In the genomic region with DNA sequence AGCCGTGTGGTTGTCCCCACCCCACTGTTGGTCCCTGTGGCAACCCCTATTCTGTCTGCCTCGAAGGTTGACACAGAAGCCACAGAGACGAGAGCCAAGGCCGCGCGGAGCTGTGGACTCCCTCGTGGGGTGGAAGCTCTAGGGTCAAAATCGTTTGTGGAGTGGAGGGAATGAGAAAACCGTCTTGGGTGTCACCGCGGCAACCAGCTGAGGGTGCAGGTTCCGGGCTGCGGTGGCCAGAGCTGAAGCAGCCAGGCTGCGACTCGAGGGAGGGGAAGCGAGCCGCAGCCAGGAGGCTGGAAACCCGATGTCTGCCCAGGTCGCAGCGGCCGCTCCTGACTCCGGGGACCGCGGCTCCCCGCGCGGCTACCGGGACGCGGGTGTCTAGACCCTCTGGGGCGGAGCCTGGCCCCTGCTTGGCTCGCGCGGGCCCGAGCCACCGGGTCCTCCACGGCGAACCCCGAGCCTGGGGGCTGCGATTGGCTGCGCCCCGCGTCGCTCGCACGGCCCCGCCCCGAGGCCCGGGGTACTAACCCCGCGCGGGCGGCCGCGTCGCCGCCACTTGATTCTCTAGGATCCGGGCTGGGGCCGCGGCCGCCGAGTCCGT, we compare ENCODE assay signal across 8 mouse cellular contexts. TPM values are rescaled to one million over a fixed set of nuclear protein-coding genes. Genes with fewer than 3 reads are reported as not detected.
DNase-seq lines count a peak whose midpoint lies in the region; ATAC-seq and TF ChIP-seq lines count a peak whose summit lies in the region.

No protein-coding gene starts in this region.

- no peak for TF ChIP-seq EP300 in heart, adult 2 months (IDR thresholded peaks at IDR 0.05; ENCODE audit: insufficient read depth, low read depth, low read length)

- TF ChIP-seq POLR2A in heart, adult 2 months (IDR thresholded peaks at IDR 0.05; ENCODE audit: insufficient read depth, low read depth, low read length) = no peak

- 4% methylated on average over 62 of the region's 63 CpGs for WGBS in heart, adult 2 months
- WGBS in midbrain, embryonic 13.5 days = 2% methylated on average over 60 of the region's 63 CpGs

- H3K9me3 ChIP-seq in midbrain, embryonic 13.5 days = no peaks in the 10 kb centered on the region

- H3K27me3 ChIP-seq in heart, adult 2 months (ENCODE audit: control insufficient read depth, insufficient read depth, low read length) = peaks cover 48% of the 10 kb centered on the region
- H3K27me3 ChIP-seq in midbrain, embryonic 13.5 days = peaks cover 100% of the 10 kb centered on the region

- H3K4me3 ChIP-seq in heart, adult 2 months = peak overlapping the region; percentile 31; the same call in 1 of the 2 replicates
- H3K4me3 ChIP-seq in midbrain, embryonic 13.5 days (replicated peaks) = peak overlapping the region; percentile 32

- H3K36me3 ChIP-seq in heart, adult 2 months (ENCODE audit: control insufficient read depth, insufficient read depth, low read length) = no peaks in the 10 kb centered on the region
- no peaks in the 10 kb centered on the region for H3K36me3 ChIP-seq in midbrain, embryonic 13.5 days

- TF ChIP-seq CTCF in heart, adult 2 months (IDR thresholded peaks at IDR 0.05) = no peak

- no peaks in the 10 kb centered on the region for H3K79me2 ChIP-seq in heart, adult 2 months (replicated peaks; ENCODE audit: control insufficient read depth, insufficient read depth, low read length)

- no peak overlapping the region for H3K9ac ChIP-seq in heart, adult 2 months (ENCODE audit: low read depth, low read length)
- no peak overlapping the region; the same call in 1 of the 2 replicates for H3K9ac ChIP-seq in midbrain, embryonic 13.5 days (replicated peaks)

- peak overlapping the region; percentile 50 for H3K4me2 ChIP-seq in midbrain, embryonic 13.5 days (replicated peaks)

- no peaks in the 10 kb centered on the region for H3K4me1 ChIP-seq in heart, adult 2 months (ENCODE audit: control insufficient read depth, insufficient read depth, low read length)
- peaks cover 21% of the 10 kb centered on the region for H3K4me1 ChIP-seq in midbrain, embryonic 13.5 days (replicated peaks)

- intact Hi-C loops in heart, adult 2 months (cut with DNase I) = loop anchor here (5.0 kb wide), 2 partner anchors 85 to 205 kb away; no protein-coding TSS in a partner anchor
- intact Hi-C loops in left cerebral cortex, postnatal 25 days (cut with DNase I) = loop anchor here (2.0 to 5.0 kb wide), 4 partner anchors 50 to 207 kb away; no protein-coding TSS in a partner anchor

- H3K27ac ChIP-seq in heart, adult 2 months = no peak overlapping the region
- no peak overlapping the region for H3K27ac ChIP-seq in midbrain, embryonic 13.5 days

- DNase-seq in CD4-positive helper T cell, adult 2 months (ENCODE audit: low read depth, low spot score) = peak; percentile 83
- peak; percentile 35 for DNase-seq in MN1 (ENCODE audit: low spot score)
- peak; percentile 65 to 67 for DNase-seq in heart, adult 2 months
- DNase-seq in kidney, postnatal 14 days = peak; percentile 29
- peak; percentile 76 for DNase-seq in thymus, postnatal 14 days
- no peak for DNase-seq in ovary, postnatal 36 days (ENCODE audit: low spot score)
- no peak for DNase-seq in left cerebral cortex, postnatal 25 days (ENCODE audit: low spot score in 2 of 2)

- no peak; the same call in 1 of the 2 replicates for ATAC-seq in midbrain, embryonic 13.5 days

RNA-seq across cellular contexts. Expression of gene Runx3, which starts 31.6 kb away (rescaled TPM):
- total RNA-seq in heart, adult 2 months (2021) = 1 to 10 TPM in 1 of 2 experiments, under 1 TPM in 1; 0.97 to 1.2 TPM
- polyA plus RNA-seq in heart, adult 2 months (2012; rRNA removed) = 0.15 and 0.39 TPM in 2 replicates
- not detected in 2 replicates for polyA plus RNA-seq in midbrain, embryonic 13.5 days (2015; fragmentation: Nextera tagmentation; extraction: Ambion mirVana)
- not detected for total RNA-seq in left cerebral cortex, postnatal 25 days (2021)

Comparison
In these comparisons a context has a peak if more than half of its experiments do, and no peak if none do; other contexts are left out.
1. DNase-seq: peak in CD4-positive helper T cell, adult 2 months (single experiment), MN1 (single experiment), heart, adult 2 months (2 of 2), kidney, postnatal 14 days (single experiment) and thymus, postnatal 14 days (single experiment); none in ovary, postnatal 36 days (single experiment) and left cerebral cortex, postnatal 25 days (0 of 2).